Mouse (Mus musculus): ENCODE data around the gene Carmil1.

Carmil1 gene

GRCm38 (mm10) chr13:24211229-24211628 is 69.4 kb downstream of the Carmil1 start:
- DNase-seq (ENCODE audit: low spot score): no peak

- no peak for DNase-seq (ENCODE audit: low spot score)
These were observed 74.5 kb downstream of the Carmil1 start for GRCm38 (mm10) chr13:24206097-24206496.

GRCm38 (mm10) chr13:24202314-24202713 is 78.3 kb downstream of the Carmil1 start:
- DNase-seq (ENCODE audit: low spot score): no peak

GRCm38 (mm10) chr13:24199861-24200543 is 80.6 kb downstream of the Carmil1 start:
- DNase-seq (ENCODE audit: low spot score): no peak

- no peak for DNase-seq (ENCODE audit: low spot score)
These were observed 82.1 kb downstream of the Carmil1 start for GRCm38 (mm10) chr13:24198396-24198924.

GRCm38 (mm10) chr13:24195371-24195770 is 85.2 kb downstream of the Carmil1 start:
- peak; percentile 79 for DNase-seq (ENCODE audit: low spot score)

- DNase-seq (ENCODE audit: low spot score): no peak
These were observed 86.6 kb downstream of the Carmil1 start for GRCm38 (mm10) chr13:24194018-24194417.

GRCm38 (mm10) chr13:24190875-24191663 is 89.5 kb downstream of the Carmil1 start:
- no peak for DNase-seq (ENCODE audit: low spot score)

- no peak for DNase-seq (ENCODE audit: low spot score)
These were observed 93.6 kb downstream of the Carmil1 start for GRCm38 (mm10) chr13:24187026-24187425.

GRCm38 (mm10) chr13:24185641-24186040 is 95.0 kb downstream of the Carmil1 start:
- peak; percentile 51 for DNase-seq (ENCODE audit: low spot score)

- no peak for DNase-seq (ENCODE audit: low spot score)
These were observed 97.7 kb downstream of the Carmil1 start for GRCm38 (mm10) chr13:24182878-24183277.

- DNase-seq (ENCODE audit: low spot score): no peak
These were observed 101.1 kb downstream of the Carmil1 start for GRCm38 (mm10) chr13:24179538-24179937.

GRCm38 (mm10) chr13:24177600-24177999 is 103.0 kb downstream of the Carmil1 start:
- DNase-seq (ENCODE audit: low spot score): no peak

GRCm38 (mm10) chr13:24176835-24177234 is 103.8 kb downstream of the Carmil1 start:
- DNase-seq (ENCODE audit: low spot score): no peak

GRCm38 (mm10) chr13:24169658-24170057 is 110.9 kb downstream of the Carmil1 start:
- no peak for DNase-seq (ENCODE audit: low spot score)

GRCm38 (mm10) chr13:24163368-24163767 is 117.2 kb downstream of the Carmil1 start:
- no peak for DNase-seq (ENCODE audit: low spot score)

GRCm38 (mm10) chr13:24161105-24161504 is 119.5 kb downstream of the Carmil1 start:
- no peak for DNase-seq (ENCODE audit: low spot score)

- no peak for DNase-seq (ENCODE audit: low spot score)
These were observed 120.6 kb downstream of the Carmil1 start for GRCm38 (mm10) chr13:24159972-24160371.

GRCm38 (mm10) chr13:24159190-24159965 is 121.2 kb downstream of the Carmil1 start:
- DNase-seq (ENCODE audit: low spot score): no peak

- DNase-seq (ENCODE audit: low spot score): no peak
These were observed 123.0 kb downstream of the Carmil1 start for GRCm38 (mm10) chr13:24157560-24158011.

GRCm38 (mm10) chr13:24155190-24155589 is 125.4 kb downstream of the Carmil1 start:
- no peak for DNase-seq (ENCODE audit: low spot score)
